Mouse (Mus musculus) MEL (cell line): ENCODE data around the gene Chac2. TPM values are rescaled to one million over a fixed set of nuclear protein-coding genes. Genes with fewer than 3 reads are reported as not detected.

ENCODE experiments used
- DNase-seq: peaks from one replicate; pipeline ENCODE4 v3.0.0; 2011; ENCODE audit warnings: low read depth, low spot score
- H3K27ac ChIP-seq: 2 replicates; pipeline ENCODE4 v1.5.1; 2012; ENCODE audit warnings: low read depth, mild to moderate bottlenecking, control low read depth, low read length, moderate library complexity; ENCODE audit not compliant: control insufficient read depth
- H3K27me3 ChIP-seq, 2 experiments: fragments of 150-350 bp in 1 of 2; sonication (generic) in 1 of 2; 2 replicates each; pipeline ENCODE4 v1.6.1; 2012; ENCODE audit warnings: low read length in 2 of 2, mild to moderate bottlenecking in 2 of 2, improper control_type of control experiment in 1 of 2, moderate library complexity in 1 of 2; ENCODE audit not compliant: insufficient read depth in 2 of 2, control insufficient read depth in 1 of 2
- H3K36me3 ChIP-seq, 2 experiments: 2 replicates each; pipeline ENCODE4 v1.6.1; 2012 to 2014; ENCODE audit warnings: low read length in 2 of 2, improper control_type of control experiment in 1 of 2, inconsistent platforms in 1 of 2, mild to moderate bottlenecking in 1 of 2; ENCODE audit not compliant: insufficient read depth in 2 of 2, control insufficient read depth in 1 of 2
- H3K4me1 ChIP-seq, 2 experiments: fragments of 150-350 bp in 1 of 2; sonication (generic) in 1 of 2; 2 replicates each; pipeline ENCODE4 v1.6.1; 2012; ENCODE audit warnings: low read length in 2 of 2, improper control_type of control experiment in 1 of 2, mild to moderate bottlenecking in 1 of 2; ENCODE audit not compliant: insufficient read depth in 2 of 2, control insufficient read depth in 1 of 2
- H3K4me3 ChIP-seq, 2 experiments: fragments of 150-350 bp in 1 of 2; sonication (generic) in 1 of 2; 2 replicates each; pipeline ENCODE4 v1.5.1; 2012; ENCODE audit warnings: low read depth in 2 of 2, low read length in 2 of 2, mild to moderate bottlenecking in 2 of 2, moderate library complexity in 2 of 2, control low read depth in 1 of 2, improper control_type of control experiment in 1 of 2; ENCODE audit not compliant: control insufficient read depth in 1 of 2, insufficient read depth in 1 of 2
- H3K79me2 ChIP-seq: 2 replicates; pipeline ENCODE4 v1.6.1; 2012; ENCODE audit warnings: mild to moderate bottlenecking, low read length, moderate library complexity; ENCODE audit not compliant: control insufficient read depth, poor library complexity, insufficient read depth
- H3K9ac ChIP-seq: 2 replicates; pipeline ENCODE4 v1.6.1; 2012; ENCODE audit warnings: low read depth, mild to moderate bottlenecking, control low read depth, low read length, moderate library complexity; ENCODE audit not compliant: control insufficient read depth, poor library complexity, severe bottlenecking
- H3K9me3 ChIP-seq: fragments of 150-350 bp; sonication (generic); replicated peaks from 2 replicates; pipeline ENCODE4 v1.6.1; 2012; ENCODE audit warnings: mild to moderate bottlenecking, low read length, improper control_type of control experiment, moderate library complexity; ENCODE audit not compliant: insufficient read depth
- BHLHE40 ChIP-seq: IDR thresholded peaks from 2 replicates; pipeline ENCODE4 v1.6.1; 2012; ENCODE audit warnings: low read depth, mild to moderate bottlenecking, inconsistent platforms, low read length, improper control_type of control experiment, borderline replicate concordance
- CHD1 ChIP-seq: IDR thresholded peaks from 2 replicates; pipeline ENCODE4 v1.6.1; 2012; ENCODE audit warnings: low read depth, mild to moderate bottlenecking, inconsistent platforms, low read length, improper control_type of control experiment
- CHD2 ChIP-seq: IDR thresholded peaks from 2 replicates; pipeline ENCODE4 v1.6.1; 2011; ENCODE audit warnings: low read length, improper control_type of control experiment
- CTCF ChIP-seq, 3 experiments: IDR thresholded peaks in 2 of 3; conservative IDR thresholded peaks in 1 of 3; 2 replicates each; pipeline ENCODE4 v1.5.1; 2011 to 2012; ENCODE audit warnings: low read length in 3 of 3, low read depth in 2 of 3, mild to moderate bottlenecking in 2 of 3, improper control_type of control experiment in 1 of 3, inconsistent platforms in 1 of 3, mixed read lengths in 1 of 3, moderate library complexity in 1 of 3; ENCODE audit not compliant: control insufficient read depth in 1 of 3, insufficient read depth in 1 of 3, poor library complexity in 1 of 3, severe bottlenecking in 1 of 3
- GABPA ChIP-seq: IDR thresholded peaks from 2 replicates; pipeline ENCODE4 v1.6.1; 2012; ENCODE audit warnings: low read depth, mild to moderate bottlenecking, inconsistent platforms, low read length, improper control_type of control experiment, moderate library complexity
- GATA1 ChIP-seq: IDR thresholded peaks from 2 replicates; pipeline ENCODE4 v1.6.1; 2011; ENCODE audit warnings: low read depth, low read length, improper control_type of control experiment
- JUND ChIP-seq: IDR thresholded peaks from 2 replicates; pipeline ENCODE4 v1.6.1; 2011; ENCODE audit warnings: low read depth, mild to moderate bottlenecking, improper control_type of control experiment, low read length
- MXI1 ChIP-seq: IDR thresholded peaks from 2 replicates; pipeline ENCODE4 v1.6.1; 2011; ENCODE audit warnings: mild to moderate bottlenecking, low read depth, low read length, improper control_type of control experiment
- MYC ChIP-seq: IDR thresholded peaks from 2 replicates; pipeline ENCODE4 v1.6.1; 2011; ENCODE audit warnings: low read depth, mild to moderate bottlenecking, low read length, improper control_type of control experiment, moderate library complexity
- NELFE ChIP-seq: IDR thresholded peaks from 2 replicates; pipeline ENCODE4 v1.6.1; 2011; ENCODE audit warnings: low read depth, low read length, improper control_type of control experiment
- NRF1 ChIP-seq: IDR thresholded peaks from 2 replicates; pipeline ENCODE4 v1.6.1; 2014; ENCODE audit warnings: low read depth, mild to moderate bottlenecking, inconsistent platforms, low read length, improper control_type of control experiment, moderate library complexity; ENCODE audit not compliant: poor library complexity, insufficient read depth, severe bottlenecking
- POLR2AphosphoS2 ChIP-seq: IDR thresholded peaks from 2 replicates; pipeline ENCODE4 v1.6.1; 2011; ENCODE audit warnings: low read length, improper control_type of control experiment
- RAD21 ChIP-seq: IDR thresholded peaks from 2 replicates; pipeline ENCODE4 v1.6.1; 2011; ENCODE audit warnings: mild to moderate bottlenecking, low read depth, low read length, improper control_type of control experiment
- TAL1 ChIP-seq: IDR thresholded peaks from 2 replicates; pipeline ENCODE4 v1.6.1; 2012; ENCODE audit warnings: mild to moderate bottlenecking, inconsistent platforms, low read length, moderate library complexity, mixed read lengths
- TBP ChIP-seq: IDR thresholded peaks from 2 replicates; pipeline ENCODE4 v1.8.0; 2011; ENCODE audit warnings: low read depth, low read length, improper control_type of control experiment
- USF2 ChIP-seq, 2 experiments: IDR thresholded peaks; 2 replicates each; pipeline ENCODE4 v1.6.1; 2011 to 2012; ENCODE audit warnings: improper control_type of control experiment in 2 of 2, low read length in 2 of 2, borderline replicate concordance in 1 of 2, inconsistent platforms in 1 of 2, low read depth in 1 of 2, mild to moderate bottlenecking in 1 of 2; ENCODE audit not compliant: insufficient read depth in 1 of 2
- ZMIZ1 ChIP-seq: IDR thresholded peaks from 2 replicates; pipeline ENCODE4 v1.6.1; 2012; ENCODE audit warnings: low read depth, mild to moderate bottlenecking, inconsistent platforms, low read length, improper control_type of control experiment, moderate library complexity
- polyA plus RNA-seq, 2 experiments: library from polyadenylated mRNA; stranded (reverse) in 1 of 2; unstranded in 1 of 2; fragments of >175 nt in 1 of 2; fragments of >200 nt in 1 of 2; gene quantifications; 2 replicates each; pipeline versions ENCODE4 v1.2.1 to v1.2.4; 2012; ENCODE audit warnings: low replicate concordance in 2 of 2, low read depth in 1 of 2; ENCODE audit not compliant: insufficient read length in 2 of 2, insufficient read depth in 1 of 2, missing spikeins in 1 of 2
- total RNA-seq: library from RNA; depleted of rRNA; stranded (reverse); fragments of 300-350 nt; gene quantifications from 2 replicates; pipeline ENCODE4 v1.2.3, GENCODE M21; 2012

Gene Chac2
- total and polyA plus RNA-seq, 3 experiments, result 10.8 to 11.1 TPM; not detected in 1

DNA sequence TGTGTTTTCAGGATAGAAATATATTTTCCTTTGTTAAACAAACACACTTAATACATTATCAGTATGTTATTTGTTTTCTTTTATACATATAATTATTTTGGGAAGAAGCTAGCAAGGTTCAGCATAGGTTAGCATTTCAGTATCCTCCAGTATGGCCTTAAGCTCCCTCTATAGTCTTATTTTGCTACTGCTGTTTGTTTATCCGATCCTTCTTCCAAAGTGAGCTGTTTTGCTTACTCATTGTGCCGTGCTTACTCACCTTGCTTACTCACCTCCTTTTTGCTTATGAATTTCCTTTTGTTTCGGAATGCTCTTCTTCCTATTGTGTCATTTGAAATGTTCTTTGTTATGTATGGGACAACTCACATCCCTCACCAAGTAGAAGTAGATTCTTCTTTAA is 10.5 kb upstream of the Chac2 start:
- Histone ChIP-seq H3K4me1 (peaks cover 18 to 24% of the 10 kb centered on the region in 2 experiments), H3K9me3 (no peaks in the 10 kb centered on the region), H3K4me3 (no peak overlapping the region), H3K9ac (no peak overlapping the region), H3K27ac (no peak overlapping the region), H3K27me3 (no peaks in the 10 kb centered on the region)
- no peak for DNase-seq
- TF ChIP-seq RAD21 (no peak), GABPA (no peak), USF2 (IDR thresholded peaks at IDR 0.05; ENCODE audit: borderline replicate concordance in 1 of 2, insufficient read depth in 1 of 2, low read depth in 1 of 2, low read length in 2 of 2) (no peak), CTCF (IDR thresholded peaks at IDR 0.05 in 2 of 3, conservative IDR thresholded peaks at IDR 0.05 in 1 of 3; ENCODE audit: control insufficient read depth in 1 of 3, insufficient read depth in 1 of 3, low read depth in 2 of 3, low read length in 3 of 3, poor library complexity in 1 of 3, severe bottlenecking in 1 of 3) (no peak; a peak in 1 of 6 replicates), TBP (no peak), TAL1 (no peak), CHD1 (no peak), BHLHE40 (no peak), JUND (no peak), POLR2AphosphoS2 (no peak), GATA1 (no peak), NELFE (no peak), ZMIZ1 (no peak), NRF1 (no peak), CHD2 (no peak), MYC (no peak), MXI1 (no peak)
- TF ChIP-seq, all 39 proteins: peak for 0
- H3K36me3 ChIP-seq, result peaks cover 0 to 32% of the 10 kb centered on the region in 2 experiments; a peak in 2 of 4 replicates
- H3K79me2 ChIP-seq, result peaks cover 3% of the 10 kb centered on the region

DNA sequence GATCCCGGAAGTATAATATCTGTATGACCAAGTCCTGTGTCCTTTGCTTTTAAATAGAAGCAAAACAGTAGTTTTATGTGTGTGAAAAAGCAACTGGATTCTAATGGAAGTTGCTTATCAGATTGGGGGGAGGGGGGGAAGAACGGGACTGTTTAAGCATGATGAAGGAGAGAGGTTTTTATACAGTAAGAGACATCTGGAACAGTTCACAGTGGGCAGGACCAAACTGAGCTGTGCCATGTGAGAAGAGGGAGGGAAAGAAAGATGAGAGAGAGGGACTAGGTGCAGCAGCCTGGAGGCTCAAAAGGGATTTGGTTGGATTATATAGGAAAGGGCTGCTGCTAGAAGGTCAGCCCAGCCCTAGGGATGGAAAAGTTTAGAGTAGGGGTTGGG is 471 bp upstream of the Chac2 start:
- DNase-seq, result no peak
- TF ChIP-seq GATA1 (peak; percentile 49; the same call in 1 of the 2 replicates), NRF1 (no peak)
- TF ChIP-seq, all 39 proteins: peak for 1
- peak overlapping the region; percentile 78 for H3K27ac ChIP-seq

More for the DNA sequence above, 471 bp upstream of the Chac2 start:
- Histone ChIP-seq H3K9me3 (no peaks in the 10 kb centered on the region), H3K79me2 (peaks cover 13% of the 10 kb centered on the region), H3K9ac (peak overlapping the region; percentile 62), H3K4me3 (peak overlapping the region; percentile 30 to 99), H3K36me3 (peaks cover 0 to 22% of the 10 kb centered on the region in 2 experiments; a peak in 3 of 4 replicates), H3K27me3 (no peaks in the 10 kb centered on the region), H3K4me1 (peaks cover 0 to 7% of the 10 kb centered on the region in 2 experiments; a peak in 2 of 4 replicates)
